In the genomic region with DNA sequence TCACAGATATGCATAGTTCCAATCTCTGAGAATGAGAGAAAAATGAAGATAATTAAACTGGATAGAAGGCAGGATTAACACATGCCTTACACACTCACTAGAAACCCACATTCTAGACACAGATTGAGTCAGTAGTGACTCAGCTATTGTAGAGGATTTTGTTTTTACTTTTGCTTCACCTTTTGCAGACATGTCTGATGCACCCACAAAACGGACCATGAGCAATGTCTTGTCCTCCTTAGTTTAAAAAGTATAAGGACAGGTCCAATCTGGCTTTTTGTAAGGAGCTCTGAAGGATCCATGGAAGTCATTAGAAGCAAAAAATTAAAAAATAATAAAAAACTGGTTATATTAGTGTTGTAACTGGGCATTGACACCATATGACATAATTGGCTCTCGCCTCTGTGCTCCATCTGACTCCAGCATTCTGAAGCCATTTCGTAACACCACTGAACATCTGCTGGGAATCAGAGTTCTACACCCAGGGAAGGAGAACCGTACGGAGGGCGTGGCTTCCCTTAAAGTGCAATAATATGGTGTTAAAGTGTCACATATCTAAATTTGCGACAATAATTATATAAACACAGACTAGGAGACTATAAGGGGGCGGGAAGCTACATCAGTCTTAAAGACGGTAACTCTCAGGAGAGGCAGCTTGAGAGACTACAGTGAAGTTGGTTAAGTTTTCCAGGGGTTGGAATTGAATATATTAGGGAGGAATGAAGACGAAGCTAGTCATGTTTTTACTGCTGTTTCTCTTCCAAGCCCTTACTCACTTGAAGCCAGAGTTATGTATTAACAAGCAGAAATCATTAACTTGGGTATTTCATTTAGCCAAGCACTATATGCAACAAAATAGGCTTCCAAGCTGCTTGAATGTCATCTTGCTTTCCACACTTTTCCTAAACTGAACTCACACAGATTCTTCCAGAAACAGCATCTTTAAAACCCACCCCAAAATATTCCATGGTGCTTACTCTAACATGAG, we compare ENCODE assay signal across 8 mouse cellular contexts.
DNase-seq lines count a peak whose midpoint lies in the region; ATAC-seq lines count a peak whose summit lies in the region.
"Had no signal": no experiment of that assay in that cellular context is flagged by ENCODE, and none has a peak within 500 bp of the region (broad histone marks: within the 10 kb centered on the region; RNA-seq: fewer than 3 reads in every experiment).

No protein-coding gene starts in this region.

- intact Hi-C loops in left cerebral cortex, postnatal 36 days (cut with DNase I) = no loop called here

- peak; percentile 9 for DNase-seq in urinary bladder, postnatal 25 days (ENCODE audit: low spot score)
- DNase-seq in urinary bladder, adult 2 months (ENCODE audit: low spot score) = no peak
- DNase-seq in gastrocnemius, postnatal 25 days = peak; percentile 50
- peak; percentile 32 to 57 for DNase-seq in kidney, postnatal 36 days
- no peak for DNase-seq in thymus, postnatal 36 days
- DNase-seq in left cerebral cortex, postnatal 36 days (ENCODE audit: low spot score in 2 of 2) = no peak
- DNase-seq: cerebellum, adult 11 months had no signal

- ATAC-seq in inflammation-experienced regulatory T-cells, adult 6 months = no peak

Comparison
In these comparisons a context has a peak if more than half of its experiments do, and no peak if none do; other contexts are left out.
1. DNase-seq: peak in urinary bladder, postnatal 25 days (single experiment), gastrocnemius, postnatal 25 days (single experiment) and kidney, postnatal 36 days (2 of 2); none in urinary bladder, adult 2 months (single experiment), thymus, postnatal 36 days (0 of 2) and left cerebral cortex, postnatal 36 days (0 of 2).